26 mouse cellular contexts compared by ENCODE assay signal in genomic region chr5:51577594-51577993, GRCm38 (mm10).
"Had no signal": no experiment of that assay in that cellular context is flagged by ENCODE, and none has a peak within 500 bp of the region (broad histone marks: within the 10 kb centered on the region; RNA-seq: fewer than 3 reads in every experiment).

No protein-coding gene starts in this region.

- H3K9me3 ChIP-seq: heart, embryonic 13.5 days; heart, embryonic 15.5 days; hindbrain, embryonic 13.5 days; hindbrain, embryonic 15.5 days; limb, embryonic 10.5 days; limb, embryonic 12.5 days; liver, embryonic 13.5 days; liver, embryonic 15.5 days had no signal

- H3K4me1 ChIP-seq: heart, embryonic 15.5 days; hindbrain, embryonic 13.5 days; hindbrain, embryonic 15.5 days; limb, embryonic 10.5 days; limb, embryonic 12.5 days; liver, embryonic 13.5 days; liver, embryonic 15.5 days had no signal

- H3K9ac ChIP-seq: heart, embryonic 13.5 days; heart, embryonic 15.5 days; hindbrain, embryonic 13.5 days; hindbrain, embryonic 15.5 days; limb, embryonic 12.5 days; liver, embryonic 13.5 days; liver, embryonic 15.5 days had no signal

- H3K27me3 ChIP-seq: heart, embryonic 13.5 days; heart, embryonic 15.5 days; hindbrain, embryonic 13.5 days; hindbrain, embryonic 15.5 days; limb, embryonic 12.5 days; liver, embryonic 13.5 days; liver, embryonic 15.5 days had no signal

- H3K27ac ChIP-seq: gastrocnemius, adult 2 months; heart, embryonic 13.5 days; heart, embryonic 15.5 days; hindbrain, embryonic 13.5 days; hindbrain, embryonic 15.5 days; hindbrain, postnatal 0 days; layer of hippocampus, adult 2 months; left cerebral cortex, adult 2 months; limb, embryonic 10.5 days; limb, embryonic 12.5 days; liver, embryonic 13.5 days; liver, embryonic 15.5 days had no signal

- H3K4me2 ChIP-seq: heart, embryonic 11.5 days; heart, embryonic 13.5 days; heart, embryonic 15.5 days; hindbrain, embryonic 13.5 days; hindbrain, embryonic 15.5 days; limb, embryonic 12.5 days; liver, embryonic 11.5 days; liver, embryonic 13.5 days; liver, embryonic 15.5 days had no signal

- DNase-seq: gastrocnemius, adult 2 months; gastrocnemius, postnatal 10 days; gastrocnemius, postnatal 25 days; heart, adult 18-20 months; heart, postnatal 14 days; heart, postnatal 36 days; kidney, adult 11 months; kidney, adult 8-10 months; kidney, postnatal 10 days; kidney, postnatal 25 days; kidney, postnatal 4 days; liver; liver, embryonic 13.5 days had no signal

- ATAC-seq: hindbrain, postnatal 0 days; intestine, embryonic 16.5 days had no signal

- H3K36me3 ChIP-seq: heart, embryonic 13.5 days; heart, embryonic 15.5 days; hindbrain, embryonic 13.5 days; hindbrain, embryonic 15.5 days; limb, embryonic 10.5 days; limb, embryonic 12.5 days; liver, embryonic 13.5 days; liver, embryonic 15.5 days had no signal

- H3K4me3 ChIP-seq: gastrocnemius, adult 2 months; heart, embryonic 13.5 days; heart, embryonic 15.5 days; hindbrain, embryonic 13.5 days; hindbrain, embryonic 15.5 days; layer of hippocampus, adult 2 months; left cerebral cortex, adult 2 months; limb, embryonic 10.5 days; limb, embryonic 12.5 days; liver, embryonic 13.5 days; liver, embryonic 15.5 days had no signal
